Mouse (Mus musculus): ENCODE measurements around the gene Gm20532. TPM values are rescaled to one million over a fixed set of nuclear protein-coding genes. Genes with fewer than 3 reads are reported as not detected.
"Not testable (repeated sequence)": the region's sequence is repeated elsewhere in the genome, so short reads cannot be mapped to it uniquely, and the experiment has no call there.

The Gm20532 gene
- polyA plus RNA-seq, 1 experiment from 2014 or later, result not detected

DNA sequence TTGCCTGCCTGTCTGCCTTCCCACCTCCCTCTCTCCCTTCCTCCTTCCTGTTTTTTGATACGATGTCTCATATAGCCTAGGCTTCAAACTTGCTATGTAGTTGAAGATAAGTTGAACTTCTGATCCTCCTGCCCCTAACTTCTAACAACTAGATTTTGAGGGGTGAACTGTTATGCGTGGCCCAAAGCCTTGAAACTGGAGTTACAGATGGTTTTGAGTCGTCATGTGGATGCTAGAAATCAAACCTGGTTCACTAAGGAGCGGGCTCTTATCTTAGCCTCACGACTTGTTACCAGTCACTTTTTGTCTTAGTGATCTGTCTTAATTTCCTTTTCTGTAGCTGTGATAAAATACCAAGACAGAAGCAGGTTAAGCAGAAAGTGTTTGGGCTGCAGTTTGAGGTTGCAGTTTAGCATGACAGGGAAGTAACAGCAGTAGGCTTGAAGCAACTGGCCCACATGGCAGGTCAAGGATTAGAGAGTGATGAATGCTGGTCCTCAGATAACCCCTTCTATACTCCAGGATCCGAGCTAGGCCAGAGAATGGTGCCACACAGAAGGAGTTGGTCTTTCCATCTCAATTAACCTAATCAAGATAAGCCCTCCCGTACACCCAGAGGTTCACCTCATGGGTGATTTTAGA, 54.7 kb downstream of the Gm20532 start:
- Histone ChIP-seq H3K4me1 (replicated peaks) (peaks cover 30% of the 10 kb centered on the region), H3K27me3 (no peaks in the 10 kb centered on the region), H3K4me3 (no peak overlapping the region), H3K36me3 (peaks cover 20% of the 10 kb centered on the region), H3K4me2 (no peak overlapping the region), H3K27ac (replicated peaks) (no peak overlapping the region), H3K9ac (no peak overlapping the region), H3K9me3 (no peaks in the 10 kb centered on the region)
- no peak for ATAC-seq (ENCODE audit: low FRiP score, low read depth)
- 87% methylated on average over 7 of the region's 7 CpGs for WGBS

DNA sequence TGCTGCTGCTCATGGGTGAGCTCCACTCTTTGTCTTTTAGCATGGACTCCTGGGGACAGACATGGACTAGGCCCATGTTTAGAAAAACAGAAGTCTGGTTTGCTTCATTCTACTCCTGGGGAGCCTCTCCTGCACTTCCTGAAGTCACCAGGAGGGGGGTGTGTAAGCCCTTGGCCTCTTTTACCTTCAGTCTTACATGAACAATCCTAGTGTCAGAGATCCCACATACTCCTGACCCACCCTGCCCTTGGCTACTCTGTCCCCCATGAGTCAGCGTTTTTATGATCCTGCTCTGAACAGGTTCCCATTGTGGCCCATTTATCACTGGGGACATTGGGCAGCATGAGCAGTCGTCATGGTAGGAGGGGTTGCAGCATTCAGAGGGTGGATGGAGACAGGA, 57.5 kb downstream of the Gm20532 start:
- H3K4me1 ChIP-seq (replicated peaks), result peaks cover 10% of the 10 kb centered on the region
- H3K27me3 ChIP-seq, result no peaks in the 10 kb centered on the region
- no peak overlapping the region for H3K4me3 ChIP-seq
- H3K9ac ChIP-seq, result no peak overlapping the region
- no peak for ATAC-seq (ENCODE audit: low FRiP score, low read depth)
- WGBS, result 66% methylated on average over 2 of the region's 2 CpGs
- no peaks in the 10 kb centered on the region for H3K9me3 ChIP-seq
- H3K36me3 ChIP-seq, result no peaks in the 10 kb centered on the region
- no peak overlapping the region for H3K27ac ChIP-seq (replicated peaks)
- no peak overlapping the region for H3K4me2 ChIP-seq

DNA sequence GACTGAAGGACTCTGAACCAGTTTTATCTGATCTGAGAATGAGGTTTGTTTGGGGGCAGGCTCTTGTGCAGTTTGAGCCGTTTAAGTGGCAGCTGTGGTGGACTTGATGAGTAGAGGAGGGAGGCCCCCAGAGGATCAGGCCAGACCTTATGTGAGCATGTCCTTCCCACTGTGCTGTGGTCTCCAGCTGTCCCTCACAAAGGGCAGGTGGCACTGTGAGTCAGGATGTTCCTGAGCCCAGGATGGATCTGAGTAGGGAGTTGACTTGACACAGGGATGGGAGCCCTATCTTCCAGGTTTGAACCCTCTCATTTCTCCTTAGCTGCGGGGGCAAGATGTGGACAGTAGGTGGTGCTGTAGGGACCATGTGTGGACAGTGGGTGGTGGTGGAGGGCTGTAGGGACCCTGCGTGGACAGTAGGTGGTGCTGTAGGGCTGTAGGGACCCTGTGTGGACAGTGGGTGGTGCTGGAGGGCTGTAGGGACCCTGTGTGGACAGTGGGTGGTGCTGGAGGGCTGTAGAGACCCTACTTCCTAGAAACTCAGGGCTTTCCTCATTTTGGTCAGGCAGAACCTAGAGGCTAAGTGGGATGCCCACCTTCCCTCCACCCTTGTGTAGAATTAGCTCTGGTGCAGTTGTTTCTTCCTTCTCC, 60.3 kb downstream of the Gm20532 start:
- Histone ChIP-seq H3K36me3 (no peaks in the 10 kb centered on the region), H3K27me3 (no peaks in the 10 kb centered on the region), H3K27ac (replicated peaks) (no peak overlapping the region), H3K9ac (no peak overlapping the region), H3K4me2 (no peak overlapping the region), H3K9me3 (no peaks in the 10 kb centered on the region), H3K4me1 (replicated peaks) (no peaks in the 10 kb centered on the region), H3K4me3 (no peak overlapping the region)
- peak; percentile 98 for ATAC-seq (ENCODE audit: low FRiP score, low read depth)
- WGBS, result 19% methylated on average over 3 of the region's 3 CpGs

DNA sequence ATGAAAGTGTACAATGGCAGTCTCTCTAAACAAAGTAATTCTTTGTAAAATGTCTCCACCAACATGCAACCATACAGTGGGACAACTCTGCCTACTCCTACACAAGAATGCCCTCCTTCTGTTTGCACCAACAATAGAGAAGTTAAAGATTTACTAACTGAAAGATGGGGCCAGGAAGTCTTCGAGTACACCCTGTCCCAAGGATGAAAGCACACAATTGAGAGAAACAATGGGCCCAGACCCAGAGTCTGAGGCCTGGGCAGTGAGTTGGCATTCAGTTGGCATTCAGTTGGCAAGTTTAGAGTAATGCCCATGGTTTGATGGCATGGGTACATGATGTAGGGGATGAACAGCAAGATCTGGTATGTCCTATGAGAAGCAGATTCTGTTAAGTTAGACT, 68.2 kb downstream of the Gm20532 start:
- ATAC-seq (ENCODE audit: low FRiP score, low read depth), result no peak
- H3K36me3 ChIP-seq, result no peaks in the 10 kb centered on the region
- no peak overlapping the region for H3K27ac ChIP-seq (replicated peaks)
- H3K9me3 ChIP-seq, result no peaks in the 10 kb centered on the region
- 40% methylated on average over 1 of the region's 1 CpGs for WGBS
- no peak overlapping the region for H3K4me2 ChIP-seq
- no peaks in the 10 kb centered on the region for H3K27me3 ChIP-seq
- H3K9ac ChIP-seq, result no peak overlapping the region
- H3K4me3 ChIP-seq, result no peak overlapping the region
- H3K4me1 ChIP-seq (replicated peaks), result no peaks in the 10 kb centered on the region

DNA sequence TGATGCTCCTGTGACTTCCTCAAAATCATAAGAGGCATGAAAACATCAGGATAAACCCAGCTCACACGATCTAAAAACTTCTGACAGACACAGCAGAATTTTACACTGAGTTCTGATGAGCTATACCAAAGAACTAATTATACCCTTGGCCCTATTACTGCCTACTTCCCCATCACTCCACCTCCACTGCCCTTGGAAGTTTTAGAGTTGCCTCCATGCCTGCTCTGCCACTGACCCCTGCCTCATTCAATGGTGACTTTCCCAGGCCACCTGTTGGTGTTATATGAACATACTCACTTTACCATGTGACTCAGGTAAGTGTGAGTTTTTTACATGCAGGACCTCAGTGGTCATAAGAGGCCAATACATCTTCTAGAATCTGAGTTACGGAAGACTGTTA, 71.0 kb downstream of the Gm20532 start:
- no peak overlapping the region for H3K4me2 ChIP-seq
- no peaks in the 10 kb centered on the region for H3K27me3 ChIP-seq
- H3K36me3 ChIP-seq, result no peaks in the 10 kb centered on the region
- H3K9ac ChIP-seq, result no peak overlapping the region
- H3K4me1 ChIP-seq (replicated peaks), result no peaks in the 10 kb centered on the region
- WGBS, result 81% methylated on average over 2 of the region's 2 CpGs
- H3K4me3 ChIP-seq, result no peak overlapping the region
- H3K9me3 ChIP-seq, result no peaks in the 10 kb centered on the region
- ATAC-seq (ENCODE audit: low FRiP score, low read depth), result no peak
- H3K27ac ChIP-seq (replicated peaks), result no peak overlapping the region

DNA sequence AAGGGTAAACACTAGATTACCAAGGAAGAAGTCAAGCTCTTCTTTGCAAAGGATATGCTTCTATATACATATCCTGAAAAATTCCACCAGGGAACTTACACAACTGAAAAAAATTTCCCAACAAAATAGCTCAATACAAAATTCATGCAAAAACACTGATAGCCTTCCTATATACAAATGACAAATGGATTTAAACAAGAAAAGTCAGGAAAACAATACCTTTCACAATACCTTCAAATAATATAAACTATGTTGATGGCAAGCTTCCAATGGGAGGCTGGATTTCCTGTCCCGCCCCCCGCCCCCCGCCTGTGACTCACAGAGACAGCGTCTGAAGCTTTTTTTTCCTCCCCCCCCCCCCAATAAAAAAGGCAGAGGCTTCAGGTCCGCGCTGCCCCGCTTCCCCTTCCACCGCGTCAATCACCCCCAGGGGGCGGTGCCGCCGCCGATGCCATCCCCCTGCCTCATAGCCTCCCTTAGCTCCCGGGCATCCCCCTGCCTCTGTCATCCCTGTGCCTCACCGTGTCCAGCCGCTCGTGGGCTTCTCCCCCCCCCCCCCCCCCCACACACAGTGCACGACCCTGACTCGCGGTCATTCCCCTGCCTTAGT, 74.8 kb downstream of the Gm20532 start:
- WGBS, result 3% methylated on average over 19 of the region's 20 CpGs
- H3K36me3 ChIP-seq, result no peaks in the 10 kb centered on the region
- no peak overlapping the region for H3K27ac ChIP-seq (replicated peaks)
- H3K4me2 ChIP-seq, result peak overlapping the region; percentile 78
- H3K4me3 ChIP-seq, result peak overlapping the region; percentile 41
- no peaks in the 10 kb centered on the region for H3K27me3 ChIP-seq
- H3K9ac ChIP-seq, result peak overlapping the region; percentile 35; the same call in 1 of the 2 replicates
- H3K4me1 ChIP-seq (replicated peaks), result no peaks in the 10 kb centered on the region
- no peaks in the 10 kb centered on the region for H3K9me3 ChIP-seq
- peak; percentile 56; the same call in 1 of the 2 replicates for ATAC-seq (ENCODE audit: low FRiP score, low read depth)

DNA sequence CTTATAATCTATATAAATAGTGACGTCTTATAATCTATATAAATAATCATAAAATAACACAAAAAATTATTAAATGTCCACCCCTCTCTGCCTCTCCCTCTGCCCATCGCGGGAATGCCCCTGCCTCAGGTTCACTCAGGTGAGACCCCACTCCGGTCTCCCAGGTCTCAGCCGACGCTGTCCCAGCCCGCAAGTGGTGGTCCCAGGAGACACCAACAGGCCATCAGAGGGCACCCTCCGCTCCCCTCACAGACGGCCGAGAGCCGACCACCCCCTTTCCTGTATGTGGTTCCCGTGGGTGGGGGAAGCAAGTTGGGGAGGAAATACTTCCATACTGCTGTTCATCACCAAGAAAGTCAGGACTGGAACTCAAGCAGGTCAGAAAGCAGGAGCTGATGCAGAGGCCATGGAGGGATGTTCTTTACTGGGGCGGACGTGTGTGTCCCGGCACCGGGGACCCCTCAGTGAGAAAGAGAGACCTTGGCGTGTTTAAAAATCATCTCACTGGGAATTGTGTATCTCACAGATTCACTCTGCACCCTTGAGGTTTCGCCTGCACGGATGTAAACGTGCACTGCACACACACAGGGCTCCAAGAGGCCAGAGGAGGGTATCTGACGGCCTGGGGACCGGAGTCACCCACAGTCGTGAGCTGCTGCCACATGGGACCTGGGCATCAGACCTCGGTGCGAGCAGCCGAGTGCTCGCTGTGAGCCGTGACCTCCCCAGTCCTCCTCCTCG, 75.5 kb downstream of the Gm20532 start:
- H3K4me1 ChIP-seq (replicated peaks), result no peaks in the 10 kb centered on the region
- H3K27me3 ChIP-seq, result no peaks in the 10 kb centered on the region
- peak overlapping the region; percentile 78 for H3K4me2 ChIP-seq
- H3K36me3 ChIP-seq, result no peaks in the 10 kb centered on the region
- peak; percentile 51; the same call in 1 of the 2 replicates for ATAC-seq (ENCODE audit: low FRiP score, low read depth)
- 46% methylated on average over 29 of the region's 29 CpGs for WGBS
- peak overlapping the region; percentile 35; the same call in 1 of the 2 replicates for H3K9ac ChIP-seq
- H3K4me3 ChIP-seq, result peak overlapping the region; percentile 41
- no peak overlapping the region for H3K27ac ChIP-seq (replicated peaks)
- H3K9me3 ChIP-seq, result no peaks in the 10 kb centered on the region

DNA sequence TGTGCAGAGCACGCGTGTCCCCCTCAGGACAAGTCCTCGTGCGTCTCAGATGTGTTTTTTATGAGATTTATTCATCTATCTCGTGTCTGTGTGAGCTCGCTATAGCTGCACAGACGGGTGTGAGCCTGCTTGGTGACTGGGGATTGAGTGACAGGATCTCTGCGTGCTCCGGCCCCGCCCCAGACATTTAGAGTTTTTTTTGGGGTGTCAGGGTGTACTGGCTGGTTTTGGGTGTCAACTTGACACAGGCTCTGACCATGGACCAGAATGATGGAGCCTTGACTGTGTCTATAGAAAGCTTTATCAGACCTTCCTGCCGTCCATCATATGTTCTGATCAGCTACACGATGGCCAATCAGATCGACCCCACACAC, 76.1 kb downstream of the Gm20532 start:
- H3K4me2 ChIP-seq, result peak overlapping the region; percentile 78; the same call in 1 of the 2 replicates
- no peaks in the 10 kb centered on the region for H3K27me3 ChIP-seq
- peak; percentile 42; the same call in 1 of the 2 replicates for ATAC-seq (ENCODE audit: low FRiP score, low read depth)

DNA sequence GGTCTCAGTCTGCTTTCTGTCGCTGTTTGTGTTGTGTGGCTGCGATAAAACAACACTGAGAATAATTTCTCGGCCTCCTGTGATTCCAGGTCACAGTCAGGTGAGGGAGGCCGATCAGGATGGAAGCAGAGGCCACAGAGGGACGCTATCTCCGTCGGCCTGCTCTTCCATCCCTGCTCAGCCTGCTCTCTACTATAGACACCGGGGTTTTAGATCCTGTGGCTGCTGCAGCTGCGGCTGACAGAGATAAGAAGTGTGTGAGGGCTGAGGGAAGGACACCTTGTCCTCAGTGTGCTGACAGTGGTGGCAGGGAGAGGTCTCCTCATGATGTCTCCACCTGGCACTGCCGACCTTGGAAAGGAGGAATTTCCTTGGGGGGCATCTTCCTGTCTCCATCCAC, 76.7 kb downstream of the Gm20532 start:
- 81% methylated on average over 10 of the region's 10 CpGs for WGBS

More for the DNA sequence above, 76.1 kb downstream of the Gm20532 start:
- 71% methylated on average over 13 of the region's 13 CpGs for WGBS
- Histone ChIP-seq H3K4me1 (replicated peaks) (no peaks in the 10 kb centered on the region), H3K36me3 (no peaks in the 10 kb centered on the region), H3K27ac (replicated peaks) (no peak overlapping the region), H3K4me3 (no peak overlapping the region), H3K9me3 (no peaks in the 10 kb centered on the region), H3K9ac (no peak overlapping the region)

DNA sequence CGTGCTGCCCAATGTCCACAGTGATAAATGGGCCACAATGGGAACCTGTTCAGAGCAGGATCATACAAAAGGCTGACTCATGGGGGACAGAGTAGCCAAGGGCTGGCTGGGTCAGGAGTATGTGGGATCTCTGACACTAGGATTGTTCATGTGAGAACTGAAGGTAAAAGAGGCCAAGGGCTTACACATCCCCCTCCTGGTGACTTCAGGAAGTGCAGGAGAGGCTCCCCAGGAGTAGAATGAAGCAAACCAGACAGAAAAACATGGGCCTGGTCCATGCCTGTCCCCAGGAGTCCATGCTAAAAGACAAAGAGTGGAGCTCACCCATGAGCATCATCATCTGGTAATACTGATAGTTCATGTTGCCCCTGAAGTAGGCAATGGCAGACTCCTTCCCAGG, 77.1 kb downstream of the Gm20532 start:
- ATAC-seq (ENCODE audit: low FRiP score, low read depth); H3K4me3 ChIP-seq; H3K9me3 ChIP-seq; H3K4me1 ChIP-seq (replicated peaks); H3K27ac ChIP-seq (replicated peaks); H3K9ac ChIP-seq; H3K36me3 ChIP-seq; H3K27me3 ChIP-seq; H3K4me2 ChIP-seq: not testable (repeated sequence)
- 84% methylated on average over 1 of the region's 1 CpGs for WGBS

More for the DNA sequence above, 76.7 kb downstream of the Gm20532 start:
- Histone ChIP-seq H3K4me1 (replicated peaks) (no peaks in the 10 kb centered on the region), H3K27me3 (0 out of 2 replicates have a peak, but pooled peaks cover 2% of the 10 kb centered on the region), H3K27ac (replicated peaks) (no peak overlapping the region), H3K9ac (no peak overlapping the region), H3K4me2 (no peak overlapping the region), H3K4me3 (no peak overlapping the region), H3K36me3 (no peaks in the 10 kb centered on the region), H3K9me3 (no peaks in the 10 kb centered on the region)
- ATAC-seq (ENCODE audit: low FRiP score, low read depth), result no peak

DNA sequence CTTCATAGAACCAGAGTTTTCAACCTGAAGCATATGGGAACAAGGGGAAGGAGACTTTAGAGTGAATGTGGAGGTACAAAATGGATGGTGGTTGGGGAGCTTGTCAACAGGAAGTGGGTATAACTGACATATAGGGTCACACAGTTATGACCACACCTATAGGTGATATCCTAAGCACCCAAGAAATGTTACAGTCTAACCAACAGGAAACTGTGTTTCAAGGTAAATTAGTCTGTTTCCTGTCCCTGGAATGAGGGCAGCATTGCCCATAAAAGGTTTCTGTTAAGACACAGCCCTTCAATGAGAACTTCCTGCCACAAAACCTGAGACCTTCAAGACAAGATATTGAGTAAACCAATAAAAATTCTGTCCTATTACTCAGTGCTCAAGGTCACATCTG, 82.3 kb downstream of the Gm20532 start:
- ATAC-seq (ENCODE audit: low FRiP score, low read depth), result no peak
- H3K4me2 ChIP-seq, result no peak overlapping the region

DNA sequence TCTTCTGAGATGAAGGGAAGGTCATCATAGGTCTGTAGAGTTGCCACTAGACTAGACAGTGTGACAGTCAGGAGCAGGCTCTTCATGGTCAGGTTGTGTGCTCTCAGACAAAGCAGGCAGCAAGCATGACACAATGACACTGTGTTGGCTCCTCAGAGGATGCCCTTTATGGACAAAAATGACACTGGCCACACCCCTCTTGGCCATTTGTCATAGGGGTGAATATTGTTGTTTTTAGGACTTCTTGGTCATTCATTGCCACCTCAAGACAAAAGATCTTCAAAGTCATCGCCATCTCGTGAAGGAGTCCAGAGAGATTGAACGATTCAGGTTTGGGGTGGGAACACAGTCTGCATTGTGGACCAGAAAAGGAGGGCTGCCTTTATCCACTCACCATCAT, 84.7 kb downstream of the Gm20532 start, which contains the start of gene Lcn4:
Lcn4 (minus strand) TSS at position 101 of the 400 bp plus-strand sequence.
- no peaks in the 10 kb centered on the region for H3K9me3 ChIP-seq
- H3K36me3 ChIP-seq, result no peaks in the 10 kb centered on the region
- no peak within 1 kb of the TSS for H3K9ac ChIP-seq
- H3K4me2 ChIP-seq, result no peak within 1 kb of the TSS
- H3K27me3 ChIP-seq, result 0 out of 2 replicates have a peak, but pooled peaks cover 2% of the 10 kb centered on the region
- ATAC-seq (ENCODE audit: low FRiP score, low read depth), result no peak
- H3K27ac ChIP-seq (replicated peaks), result no peak within 1 kb of the TSS
- 83% methylated on average over 3 of the region's 3 CpGs for WGBS
- H3K4me1 ChIP-seq (replicated peaks), result no peaks in the 10 kb centered on the region
- no peak within 1 kb of the TSS for H3K4me3 ChIP-seq

More for the DNA sequence above, 82.3 kb downstream of the Gm20532 start:
- H3K4me3 ChIP-seq, result no peak overlapping the region
- no peak overlapping the region for H3K27ac ChIP-seq (replicated peaks)
- H3K4me1 ChIP-seq (replicated peaks), result no peaks in the 10 kb centered on the region
- H3K27me3 ChIP-seq, result 0 out of 2 replicates have a peak, but pooled peaks cover 2% of the 10 kb centered on the region
- H3K36me3 ChIP-seq, result no peaks in the 10 kb centered on the region
- H3K9me3 ChIP-seq, result no peaks in the 10 kb centered on the region
- no peak overlapping the region for H3K9ac ChIP-seq
